Mouse (Mus musculus) forebrain, embryonic 16.5 days (tissue): Measurements from ENCODE around the gene Hoxb1. TPM values are rescaled to one million over a fixed set of nuclear protein-coding genes. Genes with fewer than 3 reads are reported as not detected.

Experiments
- ATAC-seq: fragments of 200-750 bp; cut with Nextera tagmentation; 2 replicates; pipeline ENCODE4 v1.8.0; 2017; ENCODE audit warnings: mild to moderate bottlenecking, moderate library complexity
- H3K27ac ChIP-seq: fragments of 300-500 bp; sonication (generic); 2 replicates; pipeline ENCODE4 v1.5.1; 2014; ENCODE audit warnings: low read length, control low read depth
- H3K27me3 ChIP-seq: fragments of 300-500 bp; sonication (generic); replicated peaks from 2 replicates; pipeline ENCODE4 v1.6.1; 2014; ENCODE audit warnings: low read length; ENCODE audit not compliant: control insufficient read depth, insufficient read depth
- H3K36me3 ChIP-seq: fragments of 300-500 bp; sonication (generic); 2 replicates; pipeline ENCODE4 v1.6.1; 2014; ENCODE audit not compliant: control insufficient read depth, insufficient read depth
- H3K4me1 ChIP-seq: fragments of 300-500 bp; sonication (generic); replicated peaks from 2 replicates; pipeline ENCODE4 v1.6.1; 2014; ENCODE audit warnings: low read length; ENCODE audit not compliant: control insufficient read depth, insufficient read depth
- H3K4me2 ChIP-seq: fragments of 300-500 bp; sonication (generic); 2 replicates; pipeline ENCODE4 v1.6.1; 2014; ENCODE audit warnings: mild to moderate bottlenecking, low read length, control low read depth
- H3K4me3 ChIP-seq: fragments of 300-500 bp; sonication (generic); replicated peaks from 2 replicates; pipeline ENCODE4 v1.5.1; 2014; ENCODE audit warnings: mild to moderate bottlenecking, low read length, control low read depth
- H3K9ac ChIP-seq: fragments of 300-500 bp; sonication (generic); replicated peaks from 2 replicates; pipeline ENCODE4 v1.6.1; 2014; ENCODE audit warnings: low read depth, low read length, control low read depth
- H3K9me3 ChIP-seq: fragments of 300-500 bp; sonication (generic); 2 replicates; pipeline ENCODE4 v1.6.1; 2016; ENCODE audit warnings: low read length; ENCODE audit not compliant: control insufficient read depth
- WGBS: fragments of 180-500 bp; shearing (Covaris S2); extraction: QIAGEN DNeasy Blood & Tissue Kit; methylation state at CpG from one replicate; pipeline ENCODE4 v1.1.7; 2014; 5-methylcytosine and 5-hydroxymethylcytosine counted together
- polyA plus RNA-seq: library from polyadenylated mRNA; unstranded; fragments of >200 nt; fragmentation: Nextera tagmentation; extraction: Ambion mirVana; gene quantifications from 2 replicates; pipeline ENCODE4 v1.2.1, GENCODE M21; 2015

Gene Hoxb1
- polyA plus RNA-seq, 1 experiment from 2014 or later, result not detected

DNA sequence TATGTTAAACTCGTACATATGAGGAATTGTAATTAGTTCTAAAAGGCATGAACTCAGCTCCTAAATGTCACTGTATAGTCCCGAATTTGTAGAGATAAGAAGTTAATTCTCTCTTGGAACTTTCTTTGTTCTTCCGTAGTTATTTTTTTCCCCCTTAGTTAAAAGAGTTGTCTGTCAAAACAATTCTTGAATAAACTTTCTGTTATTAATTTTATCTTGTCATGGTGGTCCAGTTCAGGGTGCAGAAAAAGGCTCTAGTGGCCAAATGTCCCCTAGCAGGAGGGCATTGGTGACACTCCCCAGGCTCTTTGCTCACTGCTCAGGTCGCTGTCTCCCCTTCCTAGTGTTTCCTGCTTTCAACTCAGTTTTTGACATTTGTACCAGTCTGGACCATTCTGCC, 17.8 kb upstream of the Hoxb1 start:
- Histone ChIP-seq H3K4me2 (no peak overlapping the region), H3K27me3 (peaks cover 93% of the 10 kb centered on the region), H3K27ac (no peak overlapping the region), H3K4me1 (peaks cover 5% of the 10 kb centered on the region; the same call in 1 of the 2 replicates), H3K36me3 (no peaks in the 10 kb centered on the region), H3K9ac (no peak overlapping the region), H3K4me3 (no peak overlapping the region), H3K9me3 (no peaks in the 10 kb centered on the region)
- no peak for ATAC-seq
- 4% methylated on average over 4 of the region's 4 CpGs for WGBS

DNA sequence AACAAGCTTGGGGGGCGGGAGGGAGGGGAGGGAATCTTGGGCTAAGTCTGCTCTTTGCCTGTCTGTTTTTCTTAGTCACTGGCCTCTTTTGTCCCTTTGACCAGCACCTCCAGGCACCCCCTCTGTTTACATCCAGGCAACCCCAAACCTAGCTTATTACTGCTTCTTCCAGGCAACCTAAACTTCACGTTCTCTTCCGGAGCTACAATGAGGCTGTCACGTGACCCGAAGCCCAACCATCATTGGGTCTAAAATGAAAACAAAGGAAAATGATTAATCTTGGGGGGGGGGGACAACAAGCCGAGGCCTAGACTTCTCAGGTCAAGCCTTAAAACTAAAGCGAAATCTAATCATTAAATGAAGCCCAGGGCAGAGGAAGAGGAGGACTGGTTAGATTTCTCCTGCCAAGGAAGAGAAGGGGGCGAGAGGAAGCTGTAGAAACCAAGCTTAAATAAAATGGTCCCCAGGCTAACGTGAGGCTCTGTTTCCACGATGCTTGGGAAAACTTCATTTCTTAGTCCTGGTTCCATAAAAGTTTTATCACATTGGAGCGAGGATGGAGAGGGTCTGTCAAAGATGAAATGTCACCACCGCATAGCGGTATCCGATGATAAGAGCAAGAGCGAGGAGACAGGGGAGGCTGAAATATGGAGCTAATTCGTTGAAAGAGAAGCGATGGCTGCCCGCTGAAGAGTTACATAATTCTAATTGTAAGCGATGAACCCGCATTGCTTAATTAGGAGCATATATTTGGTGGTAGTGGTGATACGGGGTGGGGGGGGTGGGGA, 17.2 kb upstream of the Hoxb1 start:
- H3K27me3 ChIP-seq, result peaks cover 91% of the 10 kb centered on the region
- H3K36me3 ChIP-seq, result no peaks in the 10 kb centered on the region
- H3K4me3 ChIP-seq, result no peak overlapping the region
- no peak for ATAC-seq
- H3K9me3 ChIP-seq, result no peaks in the 10 kb centered on the region
- no peak overlapping the region for H3K4me2 ChIP-seq
- peaks cover 5% of the 10 kb centered on the region for H3K4me1 ChIP-seq
- no peak overlapping the region for H3K9ac ChIP-seq
- H3K27ac ChIP-seq, result no peak overlapping the region
- under 1% methylated on average over 21 of the region's 21 CpGs for WGBS

DNA sequence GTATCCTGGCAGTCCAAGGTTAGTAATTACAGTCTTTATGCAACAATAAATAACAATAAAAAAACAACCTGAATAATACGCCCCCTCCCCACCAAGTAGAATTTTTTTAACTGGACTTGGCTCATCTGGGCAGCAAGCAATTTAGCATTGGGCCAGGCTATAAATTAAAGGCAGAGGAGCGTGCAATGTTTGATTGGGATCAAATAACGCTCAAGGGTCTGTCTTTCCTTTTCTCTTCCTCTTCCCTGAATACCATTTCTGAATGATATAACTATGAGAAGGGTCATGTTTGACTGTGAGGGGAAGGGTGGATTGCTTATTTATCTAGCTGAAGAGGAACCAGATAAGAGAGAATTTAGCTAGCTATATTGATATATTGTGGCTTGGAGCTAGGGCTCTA, 16.6 kb upstream of the Hoxb1 start:
- H3K27ac ChIP-seq, result no peak overlapping the region

DNA sequence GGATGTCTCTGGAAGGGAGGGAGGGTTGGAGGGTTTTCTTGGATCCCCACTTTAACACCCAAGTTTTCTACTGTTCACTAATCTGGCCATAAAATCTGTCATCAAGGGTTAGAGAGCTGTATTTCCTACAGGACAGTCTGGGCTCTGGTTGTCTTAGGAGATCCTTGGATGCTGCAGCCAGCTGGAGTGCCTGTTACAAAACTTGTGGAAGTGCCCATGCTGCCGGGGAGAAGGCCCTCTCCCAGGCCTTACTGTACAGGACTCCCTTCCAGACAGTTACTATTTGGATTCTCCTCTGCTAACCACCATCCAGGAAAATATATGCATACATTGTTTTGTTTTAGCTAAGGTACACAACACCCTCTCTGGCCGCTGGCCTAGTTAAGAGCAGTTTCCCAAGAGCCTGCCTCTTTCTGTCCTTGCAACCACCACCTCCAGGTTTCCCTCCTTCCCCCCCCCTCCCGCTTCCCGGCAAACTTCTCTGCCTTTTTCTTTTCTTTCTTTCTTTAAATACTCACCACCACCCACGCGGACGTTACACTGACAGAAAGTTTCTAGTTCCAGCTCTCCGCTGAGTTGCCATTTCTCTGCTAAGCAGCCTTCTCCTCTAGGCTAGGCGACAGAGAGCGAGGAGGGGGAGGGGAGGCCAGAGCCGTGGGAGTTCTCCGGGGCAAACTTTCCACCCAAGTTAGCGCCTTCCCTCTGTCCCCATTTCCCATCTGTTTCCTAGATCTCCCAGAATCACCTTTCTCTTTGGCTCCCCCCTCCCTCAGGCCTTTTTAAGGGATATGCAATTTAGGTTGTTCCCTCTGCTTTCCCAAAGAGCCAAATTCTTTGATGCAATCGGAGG, 15.8 kb upstream of the Hoxb1 start:
- Histone ChIP-seq H3K27me3 (peaks cover 89% of the 10 kb centered on the region), H3K36me3 (no peaks in the 10 kb centered on the region), H3K4me1 (peaks cover 5% of the 10 kb centered on the region), H3K27ac (no peak overlapping the region), H3K4me3 (no peak overlapping the region), H3K9ac (no peak overlapping the region), H3K4me2 (no peak overlapping the region), H3K9me3 (no peaks in the 10 kb centered on the region)
- no peak for ATAC-seq
- WGBS, result under 1% methylated on average over 14 of the region's 14 CpGs

More for the DNA sequence above, 16.6 kb upstream of the Hoxb1 start:
- H3K36me3 ChIP-seq, result no peaks in the 10 kb centered on the region
- peaks cover 89% of the 10 kb centered on the region for H3K27me3 ChIP-seq
- ATAC-seq, result no peak
- peaks cover 5% of the 10 kb centered on the region for H3K4me1 ChIP-seq
- H3K9me3 ChIP-seq, result no peaks in the 10 kb centered on the region
- no peak overlapping the region for H3K4me3 ChIP-seq
- 13% methylated on average over 3 of the region's 3 CpGs for WGBS
- H3K4me2 ChIP-seq, result no peak overlapping the region
- H3K9ac ChIP-seq, result no peak overlapping the region

DNA sequence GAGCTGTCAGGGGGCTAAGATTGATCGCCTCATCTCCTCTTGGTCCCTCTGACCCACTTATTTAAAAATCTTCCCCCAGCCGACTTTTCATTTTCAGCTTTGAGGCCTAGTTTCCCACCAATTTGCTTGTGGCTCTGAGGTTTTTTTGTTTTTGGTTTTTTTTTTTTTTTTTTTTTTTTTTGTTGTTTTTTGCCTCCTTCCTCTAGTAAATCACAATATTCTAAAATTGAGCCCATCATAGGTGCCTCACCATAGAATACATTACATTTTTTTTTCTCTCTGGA, 15.3 kb upstream of the Hoxb1 start, which contains the start of gene Hoxb2:
Hoxb2 (plus strand) TSS at position 185 of the 284 bp plus-strand sequence.
- 0% methylated on average over 2 of the region's 2 CpGs for WGBS
- Histone ChIP-seq H3K4me2 (no peak within 1 kb of the TSS), H3K27me3 (peaks cover 89% of the 10 kb centered on the region), H3K27ac (no peak within 1 kb of the TSS), H3K9ac (no peak within 1 kb of the TSS), H3K36me3 (no peaks in the 10 kb centered on the region), H3K9me3 (no peaks in the 10 kb centered on the region), H3K4me1 (peaks cover 4% of the 10 kb centered on the region), H3K4me3 (no peak within 1 kb of the TSS)
- no peak for ATAC-seq

DNA sequence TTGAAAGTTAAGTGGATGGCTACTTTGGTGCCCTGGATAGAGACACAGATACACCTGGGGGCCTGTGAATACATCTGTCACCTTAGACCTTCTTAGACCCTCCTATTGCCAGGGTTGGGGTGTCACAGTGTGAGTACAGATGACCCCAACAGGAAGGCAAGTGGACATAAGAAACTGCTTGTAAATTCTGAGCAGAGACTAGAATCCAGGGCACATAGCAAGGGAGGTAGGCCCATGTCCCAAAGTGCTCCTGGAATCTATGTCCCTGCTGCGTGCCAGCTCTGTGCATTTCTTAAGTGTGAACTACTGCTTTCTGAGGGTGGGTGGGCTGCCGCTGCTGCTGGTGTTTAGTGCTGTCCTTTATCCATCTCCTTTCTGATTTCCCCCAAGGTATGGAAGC, 14.8 kb upstream of the Hoxb1 start:
- Histone ChIP-seq H3K36me3 (no peaks in the 10 kb centered on the region), H3K27me3 (peaks cover 85% of the 10 kb centered on the region), H3K27ac (no peak overlapping the region), H3K9me3 (no peaks in the 10 kb centered on the region), H3K4me3 (no peak overlapping the region), H3K4me2 (no peak overlapping the region), H3K4me1 (no peaks in the 10 kb centered on the region; the same call in 1 of the 2 replicates), H3K9ac (no peak overlapping the region)
- ATAC-seq, result no peak
- 8% methylated on average over 2 of the region's 2 CpGs for WGBS

DNA sequence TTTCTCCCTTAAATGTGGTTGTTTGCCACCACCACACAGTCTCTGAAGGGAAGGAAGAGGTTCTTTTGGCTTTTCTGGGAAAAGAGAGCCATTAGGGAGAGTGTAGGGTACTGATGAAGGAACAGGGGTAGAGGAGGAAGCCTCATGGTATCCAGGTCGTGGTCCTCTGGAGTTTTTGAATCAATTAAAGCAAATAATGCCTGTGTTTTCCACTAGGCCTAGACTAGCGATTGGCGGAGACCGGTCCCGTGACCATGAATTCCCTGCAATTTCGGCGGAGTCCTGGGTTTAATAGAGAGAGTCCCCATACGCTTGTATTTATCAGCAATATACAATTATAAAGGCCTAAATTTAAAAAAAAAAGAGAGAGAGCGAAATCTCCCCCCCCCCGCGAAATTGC, 14.2 kb upstream of the Hoxb1 start:
- Histone ChIP-seq H3K27me3 (peaks cover 85% of the 10 kb centered on the region), H3K4me2 (no peak overlapping the region), H3K27ac (no peak overlapping the region), H3K4me1 (no peaks in the 10 kb centered on the region; the same call in 1 of the 2 replicates), H3K9ac (no peak overlapping the region), H3K36me3 (no peaks in the 10 kb centered on the region), H3K9me3 (no peaks in the 10 kb centered on the region), H3K4me3 (no peak overlapping the region)
- ATAC-seq, result no peak
- 4% methylated on average over 11 of the region's 11 CpGs for WGBS

DNA sequence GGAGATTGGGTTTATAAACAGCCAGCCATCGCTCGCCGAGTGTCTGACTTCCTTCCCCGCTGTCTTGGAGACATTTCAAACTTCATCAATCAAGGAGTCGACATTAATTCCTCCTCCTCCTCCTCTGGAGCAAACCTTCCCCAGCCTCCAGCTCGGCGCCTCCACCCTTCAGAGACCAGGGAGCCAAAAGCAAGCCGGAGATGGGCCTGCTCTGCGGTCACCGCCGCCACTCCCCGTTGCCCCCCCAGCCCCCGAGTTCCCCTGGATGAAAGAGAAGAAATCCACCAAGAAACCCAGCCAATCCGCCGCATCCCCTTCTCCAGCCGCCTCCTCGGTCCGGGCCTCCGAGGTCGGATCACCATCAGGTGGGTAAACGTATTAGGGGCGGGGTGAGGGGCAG, 13.7 kb upstream of the Hoxb1 start:
- WGBS, result 1% methylated on average over 22 of the region's 22 CpGs
- no peaks in the 10 kb centered on the region for H3K9me3 ChIP-seq
- no peaks in the 10 kb centered on the region; the same call in 1 of the 2 replicates for H3K4me1 ChIP-seq
- no peak overlapping the region for H3K4me2 ChIP-seq
- H3K27me3 ChIP-seq, result peaks cover 84% of the 10 kb centered on the region
- no peak overlapping the region for H3K4me3 ChIP-seq
- no peak for ATAC-seq
- no peak overlapping the region for H3K27ac ChIP-seq
- no peaks in the 10 kb centered on the region for H3K36me3 ChIP-seq
- H3K9ac ChIP-seq, result no peak overlapping the region

DNA sequence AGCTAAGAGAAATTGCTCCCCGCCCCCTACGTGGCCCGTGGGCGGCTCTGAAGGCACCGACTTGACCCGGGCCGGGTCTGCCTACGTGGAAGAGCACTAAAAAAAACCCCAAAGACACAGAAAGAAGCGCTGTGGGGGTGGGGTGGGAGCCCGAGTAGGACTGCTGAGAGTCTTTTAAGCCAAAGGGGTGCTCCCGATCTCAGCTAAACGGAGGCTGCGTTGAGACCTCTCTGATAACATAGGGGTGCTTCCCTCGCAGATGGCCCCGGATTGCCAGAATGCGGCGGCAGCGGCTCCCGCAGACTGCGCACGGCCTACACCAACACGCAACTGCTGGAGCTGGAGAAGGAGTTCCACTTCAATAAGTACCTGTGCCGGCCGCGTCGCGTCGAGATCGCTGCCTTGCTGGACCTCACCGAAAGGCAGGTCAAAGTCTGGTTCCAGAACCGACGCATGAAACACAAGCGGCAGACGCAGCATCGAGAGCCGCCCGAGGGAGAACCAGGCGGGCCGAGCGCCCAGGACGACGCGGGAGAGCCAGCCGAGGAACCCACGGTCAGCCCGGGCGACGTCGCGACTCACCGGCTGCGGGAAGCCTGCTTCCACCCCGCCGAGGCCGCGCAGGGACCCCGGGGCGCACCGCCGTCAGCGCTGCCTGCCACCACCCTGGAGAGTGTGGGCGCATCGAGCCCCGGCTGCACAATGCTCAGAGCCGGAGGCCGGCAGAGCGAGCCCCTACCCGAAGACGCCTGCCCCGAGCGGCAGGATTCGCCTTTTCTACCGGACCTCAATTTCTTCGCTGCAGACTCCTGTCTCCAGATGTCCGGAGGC, 12.6 kb upstream of the Hoxb1 start:
- no peak for ATAC-seq
- no peaks in the 10 kb centered on the region; the same call in 1 of the 2 replicates for H3K4me1 ChIP-seq
- no peak overlapping the region for H3K9ac ChIP-seq
- peaks cover 88% of the 10 kb centered on the region for H3K27me3 ChIP-seq
- no peaks in the 10 kb centered on the region for H3K36me3 ChIP-seq
- no peaks in the 10 kb centered on the region for H3K9me3 ChIP-seq
- no peak overlapping the region for H3K4me3 ChIP-seq
- under 1% methylated on average over 75 of the region's 75 CpGs for WGBS
- H3K27ac ChIP-seq, result no peak overlapping the region
- H3K4me2 ChIP-seq, result no peak overlapping the region
